Mouse (Mus musculus): ENCODE data around the gene Atp2a2.

Gene Atp2a2

DNA sequence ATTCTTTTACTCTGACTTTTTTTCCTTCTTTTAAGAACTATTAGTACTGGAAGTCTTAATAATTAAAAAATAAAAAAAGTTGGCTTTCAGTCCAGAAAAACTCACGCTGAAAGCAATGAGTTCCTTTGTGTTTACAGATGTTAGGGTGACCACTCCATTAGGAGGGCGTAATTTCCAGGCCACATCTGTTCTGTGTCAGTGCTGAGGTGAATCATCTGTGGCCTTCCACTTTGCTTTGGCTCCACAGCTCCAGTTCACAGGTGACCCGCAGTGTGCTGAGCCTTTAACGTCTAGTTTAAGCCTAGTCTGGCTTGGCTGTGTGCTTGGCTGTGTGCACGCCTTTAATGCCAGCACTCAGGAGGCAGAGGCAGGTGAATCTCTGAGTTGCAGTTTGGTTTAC lies 90.1 kb downstream of the Atp2a2 start:
- DNase-seq (ENCODE audit: low spot score in 2 of 2): no peak

DNA sequence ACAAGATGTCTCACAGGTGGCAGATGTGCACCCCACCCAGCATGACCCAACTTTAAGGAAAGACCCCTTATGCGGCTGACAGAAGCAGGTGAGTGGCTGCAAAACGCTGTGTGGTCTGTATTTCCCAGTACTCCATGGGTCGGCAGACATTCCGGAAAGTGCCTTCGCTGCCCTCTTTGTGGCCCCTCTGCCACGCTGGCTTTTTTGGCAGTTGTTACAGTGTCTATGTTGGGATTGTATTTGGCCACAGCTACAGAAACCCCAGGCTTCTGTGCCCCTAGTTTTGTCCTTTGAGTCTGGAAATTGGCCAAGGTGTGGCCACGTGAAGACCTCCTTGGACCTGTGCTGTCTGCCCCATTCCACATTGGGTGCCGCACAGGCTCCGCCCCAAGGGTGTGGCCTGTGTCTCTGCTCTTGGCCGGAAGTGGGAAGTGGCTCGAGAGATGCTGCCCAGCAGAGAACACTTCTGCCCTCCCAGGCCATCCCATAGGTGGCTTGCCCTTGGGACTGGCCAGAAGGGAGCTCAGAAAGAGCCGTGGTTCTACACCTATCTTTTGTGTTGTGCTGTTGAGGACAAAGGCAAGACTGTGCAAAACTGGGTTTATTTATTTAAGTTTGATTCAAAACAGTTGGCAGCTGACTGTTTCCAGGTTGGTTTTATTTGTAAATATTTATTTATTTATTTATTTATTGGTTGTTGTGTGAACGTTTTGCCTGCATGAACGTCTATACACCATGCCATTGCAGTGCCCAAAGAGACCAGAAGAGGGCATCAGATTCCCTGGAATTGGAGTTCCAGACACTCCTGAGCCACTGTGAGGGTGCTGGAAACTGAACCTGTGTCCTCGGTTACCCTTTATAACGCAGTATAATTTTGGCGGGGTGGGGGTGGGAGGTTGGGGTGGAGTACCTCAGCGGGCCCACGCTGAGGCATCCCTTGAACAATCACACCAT lies 92.1 kb downstream of the Atp2a2 start:
- no peak for DNase-seq (ENCODE audit: low spot score in 2 of 2)

DNA sequence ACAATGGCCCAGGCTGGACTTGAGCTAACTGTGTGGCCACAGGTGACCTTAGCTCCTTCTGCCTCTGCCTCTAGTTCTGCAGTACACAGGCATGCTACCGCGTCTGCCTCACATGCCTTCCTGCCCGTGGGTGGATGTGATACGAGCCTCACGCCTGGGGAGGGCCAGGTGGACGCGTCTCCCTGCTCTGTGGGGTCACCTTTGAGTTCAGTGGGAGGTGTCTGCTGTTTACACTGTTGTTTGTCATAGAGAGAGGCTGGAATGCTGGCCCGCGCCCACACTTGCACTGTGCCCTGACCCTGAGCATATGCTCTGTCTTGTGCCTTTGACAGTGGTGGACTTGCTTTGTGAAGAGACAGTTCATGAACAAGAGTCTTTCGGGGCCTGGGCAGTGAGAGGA lies 96.5 kb downstream of the Atp2a2 start:
- DNase-seq (ENCODE audit: low spot score in 2 of 2): no peak
